Mouse (Mus musculus): Measurements from ENCODE around the gene Dennd1a. TPM values are rescaled to one million over a fixed set of nuclear protein-coding genes. Genes with fewer than 3 reads are reported as not detected.

Gene Dennd1a
- total RNA-seq, 2 experiments from 2014 or later, result 75.0 to 78.2 TPM

GRCm38 (mm10) chr2:37829758-37830275 is 457.4 kb downstream of the Dennd1a start:
- no peak for DNase-seq (ENCODE audit: low spot score in 2 of 2)

DNA sequence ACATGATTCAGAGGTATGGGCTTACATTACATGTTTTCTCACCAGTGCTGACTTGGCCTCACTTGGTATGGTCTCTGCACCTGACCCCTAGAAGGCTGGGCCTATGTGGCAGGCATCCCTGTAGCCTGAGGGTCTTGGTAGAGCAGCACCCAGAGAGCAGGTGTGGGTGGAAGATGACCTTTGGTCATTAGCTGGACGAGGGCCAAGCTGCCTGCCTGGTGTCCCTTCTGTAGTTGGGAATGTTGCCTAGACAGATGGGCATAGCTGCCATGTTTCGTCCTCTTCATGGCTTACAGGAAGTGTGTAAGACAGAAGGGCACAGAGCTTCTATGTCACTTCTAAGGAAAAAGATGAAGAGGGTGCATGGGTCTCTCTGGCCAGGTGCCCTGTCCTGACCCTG is 463.4 kb downstream of the Dennd1a start:
- DNase-seq (ENCODE audit: low spot score in 2 of 2), result no peak

DNA sequence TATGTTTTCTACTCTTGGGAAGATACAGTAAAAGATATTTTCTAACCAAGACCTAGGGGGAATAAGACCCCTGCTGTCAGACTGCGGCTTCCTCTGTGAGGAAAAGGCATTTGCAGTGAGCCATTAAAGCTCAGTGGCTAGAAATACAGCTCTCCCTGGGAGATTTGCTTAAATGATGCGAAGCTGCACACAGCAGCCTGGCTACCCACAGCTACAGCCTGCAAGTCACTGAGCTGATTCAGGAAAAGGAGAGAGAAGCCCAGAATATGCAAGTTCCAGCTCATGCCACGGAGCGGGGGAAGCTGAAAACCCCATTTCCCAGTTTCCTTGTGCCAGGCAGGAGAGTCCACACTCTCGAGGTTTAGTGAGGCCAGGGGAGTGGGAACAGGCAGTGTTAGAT is 465.1 kb downstream of the Dennd1a start:
- DNase-seq (ENCODE audit: low spot score in 2 of 2), result no peak

DNA sequence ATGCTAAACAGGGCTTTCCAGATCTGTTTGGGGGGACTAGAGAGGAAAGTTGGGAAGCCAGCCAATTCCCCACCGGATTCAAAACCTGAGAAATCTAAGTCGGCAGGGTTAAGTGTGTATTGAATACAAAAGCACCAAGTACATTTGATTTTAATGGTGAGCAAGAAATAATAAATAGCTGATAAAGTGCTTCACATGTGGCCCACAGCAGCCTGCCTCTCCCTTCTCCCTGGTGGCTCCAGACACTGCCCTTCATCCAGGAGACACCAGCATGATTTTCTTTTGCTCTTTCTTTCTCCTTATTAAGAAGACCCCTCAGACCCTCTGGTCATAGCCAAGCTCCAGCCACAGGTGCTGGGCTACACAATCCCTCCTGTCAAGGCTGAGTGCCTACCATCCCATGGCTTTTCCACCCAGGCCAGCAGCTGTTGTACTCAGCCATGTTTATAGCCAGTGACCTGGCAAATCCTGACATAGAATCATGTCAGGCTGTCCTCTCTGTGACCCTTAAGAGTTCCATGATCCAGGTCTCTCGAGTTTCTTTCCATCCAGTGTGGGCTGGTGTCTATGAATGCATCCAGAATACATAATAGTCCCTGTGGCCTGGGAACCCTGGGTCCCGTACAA is 467.6 kb downstream of the Dennd1a start:
- DNase-seq (ENCODE audit: low spot score in 2 of 2), result no peak

GRCm38 (mm10) chr2:37818761-37819525 is 468.2 kb downstream of the Dennd1a start:
- no peak for DNase-seq (ENCODE audit: low spot score in 2 of 2)

- DNase-seq (ENCODE audit: low spot score in 2 of 2), result peak; percentile 83 to 88
These were observed 471.5 kb downstream of the Dennd1a start for GRCm38 (mm10) chr2:37815676-37816075.

DNA sequence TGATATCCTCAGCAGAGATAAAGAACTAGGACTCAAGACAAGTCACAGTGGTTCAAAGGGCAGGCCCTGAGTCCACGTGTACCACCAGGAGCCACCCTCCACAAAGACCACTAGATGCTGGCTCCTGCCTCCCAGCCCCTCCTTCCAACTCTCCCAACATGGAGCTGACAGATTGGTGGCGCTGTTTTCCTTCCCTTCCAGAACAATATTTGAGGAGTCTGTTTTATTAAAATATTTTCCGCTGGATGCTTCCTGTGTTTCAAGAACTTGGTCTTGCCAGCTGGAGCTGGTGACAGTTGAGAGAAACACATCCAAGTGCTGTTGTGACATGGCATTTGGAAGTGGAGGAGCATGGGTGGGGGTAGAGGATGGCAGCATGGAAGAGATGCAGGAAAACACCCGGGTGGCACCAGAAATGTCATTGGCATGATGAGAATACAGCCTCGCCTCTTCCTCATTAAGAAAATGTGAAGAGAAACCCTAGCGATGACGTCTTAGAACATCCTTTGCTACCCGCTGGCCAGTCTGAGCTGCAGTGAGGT is 472.3 kb downstream of the Dennd1a start:
- DNase-seq (ENCODE audit: low spot score in 2 of 2), result no peak

DNA sequence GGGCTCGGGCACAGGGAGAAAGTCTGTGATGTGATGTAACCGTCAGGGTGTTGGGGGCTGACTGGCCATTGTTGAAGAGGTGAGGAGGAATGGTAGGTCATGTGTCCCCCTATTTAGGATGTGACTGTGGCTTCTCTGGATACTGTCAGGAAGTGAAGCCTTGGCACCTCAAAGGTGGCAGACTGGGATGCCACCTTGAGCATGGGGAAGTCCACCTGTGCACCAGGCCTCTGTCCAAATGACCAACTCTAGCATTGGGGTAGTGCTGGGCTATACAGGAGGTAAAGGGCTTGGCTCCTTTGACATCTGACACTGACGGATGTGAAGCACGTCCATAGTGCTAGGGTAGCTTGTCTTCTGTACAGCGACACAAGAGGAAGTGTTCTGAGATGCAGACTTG is 474.8 kb downstream of the Dennd1a start:
- DNase-seq (ENCODE audit: low spot score in 2 of 2), result no peak

GRCm38 (mm10) chr2:37811682-37812081 is 475.5 kb downstream of the Dennd1a start:
- no peak for DNase-seq (ENCODE audit: low spot score in 2 of 2)

GRCm38 (mm10) chr2:37802610-37803212 is 484.5 kb downstream of the Dennd1a start:
- peak; percentile 67 to 75 for DNase-seq (ENCODE audit: low spot score in 2 of 2)

- no peak for DNase-seq (ENCODE audit: low spot score in 2 of 2)
These were observed 485.5 kb downstream of the Dennd1a start for GRCm38 (mm10) chr2:37801687-37802086.

DNA sequence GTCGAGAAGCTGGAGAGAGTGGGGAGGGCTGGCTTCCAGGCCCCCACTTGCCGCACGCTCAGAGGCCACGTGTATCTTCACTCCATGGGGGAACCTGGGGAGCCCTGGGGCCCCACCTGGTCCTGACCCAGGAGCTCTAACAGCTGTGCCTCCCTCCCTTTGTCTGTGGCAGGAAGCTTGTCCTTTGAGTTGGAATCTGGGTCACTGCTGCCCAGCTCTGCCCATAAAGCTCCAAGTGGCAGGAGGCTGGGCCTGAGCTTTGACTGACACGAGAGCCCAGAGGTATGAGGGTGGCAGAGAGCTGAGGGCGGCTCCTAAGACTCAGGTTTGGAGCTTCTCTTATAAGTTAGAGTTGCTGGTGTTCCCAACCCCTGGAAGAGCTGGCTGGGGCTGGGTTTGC is 488.1 kb downstream of the Dennd1a start:
- no peak for DNase-seq (ENCODE audit: low spot score in 2 of 2)

GRCm38 (mm10) chr2:37797046-37797445 is 490.1 kb downstream of the Dennd1a start:
- no peak for DNase-seq (ENCODE audit: low spot score in 2 of 2)

DNA sequence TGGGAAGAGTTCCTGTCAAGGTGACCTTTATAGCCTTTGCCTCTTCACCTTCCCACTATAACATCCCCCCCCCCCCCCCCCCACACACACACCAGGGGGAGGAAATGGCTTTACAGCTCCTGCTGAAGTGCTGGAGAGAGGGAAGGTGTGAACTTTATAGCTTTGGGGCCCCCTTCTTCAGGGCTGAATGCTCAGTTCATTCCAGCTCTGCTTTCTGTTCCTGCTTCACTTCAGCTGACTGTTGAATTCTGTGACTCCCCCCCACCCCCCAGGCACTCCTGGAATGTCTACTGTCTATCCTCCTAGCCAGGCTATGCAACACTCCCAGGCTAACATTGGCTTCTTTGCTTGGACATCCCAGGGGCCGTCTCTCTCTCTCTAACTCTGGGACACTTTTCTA is 491.2 kb downstream of the Dennd1a start:
- DNase-seq (ENCODE audit: low spot score in 2 of 2), result no peak

DNA sequence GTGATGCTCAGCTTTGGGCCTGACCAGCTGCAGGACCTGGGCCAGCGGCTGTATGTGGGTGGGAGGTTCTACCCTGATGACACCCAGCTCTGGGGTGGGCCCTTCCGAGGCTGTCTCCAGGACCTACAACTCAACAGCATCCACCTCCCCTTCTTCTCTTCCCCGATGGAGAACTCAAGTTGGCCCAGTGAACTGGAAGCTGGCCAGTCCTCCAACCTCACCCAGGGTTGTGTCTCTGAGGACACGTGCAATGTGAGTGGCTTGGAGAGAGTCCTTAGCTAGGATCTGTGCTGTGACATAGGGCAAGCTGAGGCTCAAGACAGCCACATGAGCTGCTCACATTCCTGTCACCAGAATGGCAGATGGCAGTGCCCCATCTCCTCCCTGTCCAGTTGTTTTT is 495.9 kb downstream of the Dennd1a start:
- no peak for DNase-seq (ENCODE audit: low spot score in 2 of 2)

DNA sequence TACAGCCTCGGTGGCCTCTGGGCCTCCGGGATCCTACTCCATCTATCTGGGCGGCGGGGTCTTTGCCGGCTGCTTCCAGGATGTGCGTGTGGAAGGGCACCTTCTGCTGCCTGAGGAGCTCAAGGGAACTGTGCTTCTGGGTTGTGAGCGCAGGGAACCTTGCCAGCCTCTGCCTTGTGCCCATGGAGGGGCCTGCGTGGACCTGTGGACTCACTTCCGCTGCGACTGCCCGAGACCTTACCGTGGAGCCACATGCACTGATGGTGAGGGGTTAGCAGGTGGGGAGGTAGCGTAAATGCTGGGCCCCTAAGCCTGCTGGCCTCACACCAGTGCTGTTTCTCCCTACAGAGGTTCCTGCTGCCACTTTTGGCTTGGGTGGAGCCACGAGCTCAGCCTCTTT is 496.5 kb downstream of the Dennd1a start:
- no peak for DNase-seq (ENCODE audit: low spot score in 2 of 2)

- no peak for DNase-seq (ENCODE audit: low spot score in 2 of 2)
These were observed 497.2 kb downstream of the Dennd1a start for GRCm38 (mm10) chr2:37789995-37790394.

GRCm38 (mm10) chr2:37789029-37789428 is 498.2 kb downstream of the Dennd1a start:
- no peak for DNase-seq (ENCODE audit: low spot score in 2 of 2)

GRCm38 (mm10) chr2:37788176-37788962 is 498.8 kb downstream of the Dennd1a start:
- DNase-seq (ENCODE audit: low spot score in 2 of 2), result no peak

- no peak for DNase-seq (ENCODE audit: low spot score in 2 of 2)
These were observed 500.7 kb downstream of the Dennd1a start for GRCm38 (mm10) chr2:37786461-37786860.

DNA sequence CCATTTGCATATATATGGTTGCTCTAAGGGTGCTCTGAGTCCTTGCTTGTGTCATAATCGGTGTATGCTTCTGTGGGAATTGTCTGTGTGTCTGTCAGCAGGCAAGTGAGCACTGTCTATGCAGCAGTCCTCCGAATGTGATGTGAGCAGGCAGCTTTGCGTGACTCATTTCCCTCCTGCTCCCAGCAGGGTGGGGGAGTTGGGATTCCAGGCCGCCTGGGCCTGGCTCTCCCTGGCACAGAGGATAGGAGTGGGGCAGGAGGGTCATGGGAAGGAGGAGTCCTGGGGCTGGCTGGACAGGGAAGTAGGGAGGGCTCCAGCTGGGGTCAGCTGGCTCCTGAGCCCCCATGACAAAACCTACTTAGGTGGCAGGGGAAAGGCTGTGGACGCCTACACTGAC is 502.7 kb downstream of the Dennd1a start:
- peak in 1 of 2 experiments; percentile 33 for DNase-seq (ENCODE audit: low spot score in 2 of 2)
